Mouse (Mus musculus): ENCODE results near the gene Myo3b.

- TF ChIP-seq CTCF (IDR thresholded peaks at IDR 0.05; ENCODE audit: extremely low read depth, insufficient read length, insufficient replicate concordance, low read depth, low read length) (no peak), POLR2A (IDR thresholded peaks at IDR 0.05; ENCODE audit: low read depth, low read length) (no peak)
Observed at GRCm38 (mm10) chr2:70143543-70144188, 104.7 kb downstream of the Myo3b start.
